ENCODE assay signal across 25 mouse cellular contexts in genomic region chr7:25388916-25389315, GRCm38 (mm10). TPM values are rescaled to one million over a fixed set of nuclear protein-coding genes. Genes with fewer than 3 reads are reported as not detected.
A peak's percentile ranks its signal among the peaks of the same experiment; 100 is the strongest.
DNase-seq lines count a peak whose midpoint lies in the region; ATAC-seq and TF ChIP-seq lines count a peak whose summit lies in the region.
"Had no signal": no experiment of that assay in that cellular context is flagged by ENCODE, and none has a peak within 500 bp of the region (broad histone marks: within the 10 kb centered on the region; RNA-seq: fewer than 3 reads in every experiment).

No protein-coding gene starts in this region.

- H3K4me2 ChIP-seq in kidney, embryonic 16.5 days (replicated peaks; ENCODE audit: low read depth, low read length), result no peak overlapping the region
- no peak overlapping the region for H3K4me2 ChIP-seq in midbrain, embryonic 11.5 days
- no peak overlapping the region for H3K4me2 ChIP-seq in hindbrain, embryonic 12.5 days (replicated peaks)
- H3K4me2 ChIP-seq: heart, embryonic 13.5 days; hindbrain, embryonic 13.5 days; limb, embryonic 13.5 days; neural tube, embryonic 15.5 days had no signal

- ATAC-seq in kidney, embryonic 16.5 days (ENCODE audit: low FRiP score, low TSS enrichment), result no peak
- no peak for ATAC-seq in midbrain, embryonic 11.5 days (ENCODE audit: low FRiP score)
- ATAC-seq in hindbrain, embryonic 12.5 days (ENCODE audit: low FRiP score), result no peak
- ATAC-seq: forebrain, postnatal 0 days; inflammation-experienced regulatory T-cells, adult 6 months; midbrain, embryonic 16.5 days had no signal

- no peak overlapping the region for H3K9ac ChIP-seq in kidney, embryonic 16.5 days (replicated peaks; ENCODE audit: low read length)
- no peak overlapping the region for H3K9ac ChIP-seq in midbrain, embryonic 11.5 days (ENCODE audit: low read length)
- H3K9ac ChIP-seq in hindbrain, embryonic 12.5 days, result no peak overlapping the region
- H3K9ac ChIP-seq: forebrain, postnatal 0 days; hindbrain, embryonic 13.5 days; limb, embryonic 13.5 days; neural tube, embryonic 15.5 days had no signal

- 72% methylated on average over 7 of the region's 7 CpGs for WGBS in kidney, adult 2 months
- 91% methylated on average over 7 of the region's 7 CpGs for WGBS in kidney, embryonic 16.5 days
- WGBS in midbrain, embryonic 11.5 days, result 87% methylated on average over 7 of the region's 7 CpGs
- WGBS in midbrain, embryonic 10.5 days, result 87% methylated on average over 7 of the region's 7 CpGs
- 91% methylated on average over 7 of the region's 7 CpGs for WGBS in hindbrain, embryonic 12.5 days

- H3K36me3 ChIP-seq in kidney, adult 2 months (ENCODE audit: control insufficient read depth, insufficient read depth, low read length), result peaks cover 5% of the 10 kb centered on the region
- H3K36me3 ChIP-seq in kidney, embryonic 16.5 days (ENCODE audit: insufficient read depth, low read length), result peaks cover 15% of the 10 kb centered on the region
- H3K36me3 ChIP-seq in midbrain, embryonic 11.5 days (ENCODE audit: control insufficient read depth, insufficient read depth, low read length), result no peaks in the 10 kb centered on the region
- H3K36me3 ChIP-seq in midbrain, embryonic 10.5 days, result peaks cover 44% of the 10 kb centered on the region
- H3K36me3 ChIP-seq in hindbrain, embryonic 12.5 days, result peaks cover 40% of the 10 kb centered on the region

- H3K4me3 ChIP-seq in kidney, adult 2 months (ENCODE audit: insufficient read depth, low read depth, low read length), result no peak overlapping the region
- no peak overlapping the region for H3K4me3 ChIP-seq in kidney, embryonic 16.5 days (ENCODE audit: low read length)
- no peak overlapping the region for H3K4me3 ChIP-seq in midbrain, embryonic 11.5 days (ENCODE audit: low read depth, low read length)
- H3K4me3 ChIP-seq in midbrain, embryonic 10.5 days, result no peak overlapping the region
- H3K4me3 ChIP-seq in hindbrain, embryonic 12.5 days, result no peak overlapping the region
- H3K4me3 ChIP-seq: forebrain, embryonic 10.5 days; heart, embryonic 13.5 days; hindbrain, embryonic 13.5 days; limb, embryonic 13.5 days; liver, embryonic 15.5 days; megakaryocyte, embryonic 14.5 days; neural tube, embryonic 15.5 days had no signal

- DNase-seq in gastrocnemius, postnatal 25 days, result peak; percentile 6
- no peak for DNase-seq in gastrocnemius, postnatal 14 days
- peak; percentile 49 for DNase-seq in kidney, adult 2 months
- peak; percentile 53 for DNase-seq in midbrain, embryonic 11.5 days (ENCODE audit: low spot score, missing footprints)
- DNase-seq in midbrain, embryonic 10.5 days (ENCODE audit: low spot score), result no peak
- DNase-seq: forebrain, postnatal 0 days; kidney, adult 8-10 months; kidney, postnatal 4 days; lung, postnatal 14 days; right cerebral cortex, postnatal 14 days had no signal

- no peak for TF ChIP-seq POLR2A in kidney, adult 2 months (IDR thresholded peaks at IDR 0.05; ENCODE audit: low read depth, low read length)

- no peaks in the 10 kb centered on the region for H3K9me3 ChIP-seq in kidney, embryonic 16.5 days (ENCODE audit: low read length)
- no peaks in the 10 kb centered on the region for H3K9me3 ChIP-seq in midbrain, embryonic 11.5 days (ENCODE audit: control insufficient read depth, low read length)
- H3K9me3 ChIP-seq in midbrain, embryonic 10.5 days (replicated peaks), result no peaks in the 10 kb centered on the region
- no peaks in the 10 kb centered on the region for H3K9me3 ChIP-seq in hindbrain, embryonic 12.5 days (replicated peaks)
- H3K9me3 ChIP-seq: forebrain, embryonic 10.5 days; heart, embryonic 13.5 days; hindbrain, embryonic 13.5 days; limb, embryonic 13.5 days; liver, embryonic 15.5 days; megakaryocyte, embryonic 14.5 days; neural tube, embryonic 15.5 days had no signal

- peaks cover 59% of the 10 kb centered on the region for H3K4me1 ChIP-seq in kidney, adult 2 months (ENCODE audit: control insufficient read depth, insufficient read depth, low read length)
- H3K4me1 ChIP-seq in kidney, embryonic 16.5 days (ENCODE audit: insufficient read depth, low read length), result peaks cover 15% of the 10 kb centered on the region
- no peaks in the 10 kb centered on the region for H3K4me1 ChIP-seq in midbrain, embryonic 11.5 days (ENCODE audit: control insufficient read depth, insufficient read depth, low read length)
- H3K4me1 ChIP-seq in midbrain, embryonic 10.5 days, result peaks cover 21% of the 10 kb centered on the region
- H3K4me1 ChIP-seq in hindbrain, embryonic 12.5 days, result peaks cover 20% of the 10 kb centered on the region

- intact Hi-C loops in gastrocnemius, postnatal 14 days (cut with DNase I; ENCODE audit: low total_unique reads), result no loop called here

- no peak for TF ChIP-seq CTCF in kidney, adult 2 months (conservative IDR thresholded peaks at IDR 0.05; ENCODE audit: insufficient read depth, insufficient read length, low read depth, low read length)

- H3K27me3 ChIP-seq in kidney, adult 2 months (replicated peaks; ENCODE audit: control insufficient read depth, insufficient read depth, low read length), result no peaks in the 10 kb centered on the region
- no peaks in the 10 kb centered on the region for H3K27me3 ChIP-seq in kidney, embryonic 16.5 days (ENCODE audit: insufficient read depth, low read length)
- no peaks in the 10 kb centered on the region for H3K27me3 ChIP-seq in midbrain, embryonic 11.5 days (ENCODE audit: control insufficient read depth, insufficient read depth, low read length)
- peaks cover 18% of the 10 kb centered on the region for H3K27me3 ChIP-seq in midbrain, embryonic 10.5 days (ENCODE audit: low read depth, poor library complexity, severe bottlenecking)
- H3K27me3 ChIP-seq in hindbrain, embryonic 12.5 days, result no peaks in the 10 kb centered on the region
- H3K27me3 ChIP-seq: heart, embryonic 13.5 days; hindbrain, embryonic 13.5 days; limb, embryonic 13.5 days; liver, embryonic 15.5 days; neural tube, embryonic 15.5 days had no signal

- H3K27ac ChIP-seq in kidney, adult 2 months (ENCODE audit: insufficient read depth, low read depth, low read length), result peak overlapping the region; percentile 55; the same call in 1 of the 2 replicates
- H3K27ac ChIP-seq in kidney, embryonic 16.5 days (ENCODE audit: low read length), result no peak overlapping the region
- no peak overlapping the region for H3K27ac ChIP-seq in midbrain, embryonic 11.5 days (ENCODE audit: low read depth, low read length)
- H3K27ac ChIP-seq in midbrain, embryonic 10.5 days (replicated peaks), result no peak overlapping the region
- no peak overlapping the region for H3K27ac ChIP-seq in hindbrain, embryonic 12.5 days
- H3K27ac ChIP-seq: forebrain, embryonic 10.5 days; heart, embryonic 13.5 days; hindbrain, embryonic 13.5 days; limb, embryonic 13.5 days; liver, embryonic 15.5 days; neural tube, embryonic 15.5 days had no signal

RNA-seq across cellular contexts. Expression of gene Lipe, which starts 9.6 kb away (rescaled TPM):
- total RNA-seq in gastrocnemius, postnatal 25 days (2021), result 10 to 100 TPM; 12.8 to 42.6 TPM
- 10 to 100 TPM; 11.4 to 18.8 TPM for total RNA-seq in gastrocnemius, postnatal 14 days (2021)
- 63.4 and 63.8 TPM in 2 replicates for polyA plus RNA-seq in kidney, adult 2 months (2012; rRNA removed)
- polyA plus RNA-seq in kidney, embryonic 16.5 days (2015; fragmentation: Nextera tagmentation; extraction: Ambion mirVana), result 11.2 and 11.9 TPM in 2 replicates
- 1.7 and 2.3 TPM in 2 replicates for polyA plus RNA-seq in midbrain, embryonic 11.5 days (2014; fragmentation: Nextera tagmentation; extraction: Ambion mirVana)
- polyA plus RNA-seq in midbrain, embryonic 10.5 days (2016; fragmentation: Nextera tagmentation; extraction: Ambion mirVana), result 4.7 and 7.0 TPM in 2 replicates
- 7.8 and 9.4 TPM in 2 replicates for polyA plus RNA-seq in hindbrain, embryonic 12.5 days (2016; fragmentation: Nextera tagmentation; extraction: Ambion mirVana)

RNA-seq across cellular contexts. Expression of gene Cnfn, which starts 19.4 kb away (rescaled TPM):
- total RNA-seq in gastrocnemius, postnatal 25 days (2021), result not detected
- not detected for total RNA-seq in gastrocnemius, postnatal 14 days (2021)
- not detected in 2 replicates for polyA plus RNA-seq in kidney, adult 2 months (2012; rRNA removed)
- polyA plus RNA-seq in kidney, embryonic 16.5 days (2015; fragmentation: Nextera tagmentation; extraction: Ambion mirVana), result 1.4 TPM in 1 of 2 replicates, not detected in the other
- polyA plus RNA-seq in midbrain, embryonic 11.5 days (2014; fragmentation: Nextera tagmentation; extraction: Ambion mirVana), result not detected in 2 replicates
- not detected in 2 replicates for polyA plus RNA-seq in midbrain, embryonic 10.5 days (2016; fragmentation: Nextera tagmentation; extraction: Ambion mirVana)
- not detected in 2 replicates for polyA plus RNA-seq in hindbrain, embryonic 12.5 days (2016; fragmentation: Nextera tagmentation; extraction: Ambion mirVana)
- total RNA-seq: adrenal gland, adult 18-20 months; forebrain, postnatal 0 days; layer of hippocampus, postnatal 10 days; left cerebral cortex, postnatal 14 days had no signal
- polyA plus RNA-seq: forebrain, embryonic 10.5 days; forebrain, postnatal 0 days; heart, embryonic 13.5 days; hindbrain, embryonic 13.5 days; inflammation-experienced regulatory T-cells, adult 6 months; midbrain, embryonic 16.5 days had no signal

RNA-seq across cellular contexts. Expression of gene Cxcl17, which starts 23.8 kb away (rescaled TPM):
- not detected for total RNA-seq in gastrocnemius, postnatal 25 days (2021)
- total RNA-seq in gastrocnemius, postnatal 14 days (2021), result not detected
- 0.11 and 0.18 TPM in 2 replicates for polyA plus RNA-seq in kidney, adult 2 months (2012; rRNA removed)
- 0.65 and 1.0 TPM in 2 replicates for polyA plus RNA-seq in kidney, embryonic 16.5 days (2015; fragmentation: Nextera tagmentation; extraction: Ambion mirVana)
- polyA plus RNA-seq in midbrain, embryonic 11.5 days (2014; fragmentation: Nextera tagmentation; extraction: Ambion mirVana), result 0.18 and 0.22 TPM in 2 replicates
- polyA plus RNA-seq in midbrain, embryonic 10.5 days (2016; fragmentation: Nextera tagmentation; extraction: Ambion mirVana), result 0.31 and 0.37 TPM in 2 replicates
- 0.30 and 0.43 TPM in 2 replicates for polyA plus RNA-seq in hindbrain, embryonic 12.5 days (2016; fragmentation: Nextera tagmentation; extraction: Ambion mirVana)
- total RNA-seq: adrenal gland, adult 18-20 months; forebrain, postnatal 0 days; layer of hippocampus, postnatal 10 days; left cerebral cortex, postnatal 14 days had no signal
- polyA plus RNA-seq: C2C12; inflammation-experienced regulatory T-cells, adult 6 months; liver, embryonic 15.5 days had no signal

Comparison
In these comparisons a context has a peak if more than half of its experiments do, and no peak if none do; other contexts are left out.
1. DNase-seq: peak in gastrocnemius, postnatal 25 days (single experiment), kidney, adult 2 months (single experiment) and midbrain, embryonic 11.5 days (single experiment); none in gastrocnemius, postnatal 14 days (single experiment) and midbrain, embryonic 10.5 days (single experiment).